Mouse (Mus musculus) heart, embryonic 12.5 days (tissue): ENCODE data around the gene Vmn1r80. TPM values are rescaled to one million over a fixed set of nuclear protein-coding genes. Genes with fewer than 3 reads are reported as not detected.
"Not testable (repeated sequence)": the region's sequence is repeated elsewhere in the genome, so short reads cannot be mapped to it uniquely, and the experiment has no call there.

ENCODE experiments used
- ATAC-seq: fragments of 200-750 bp; cut with Nextera tagmentation; 2 replicates; pipeline ENCODE4 v1.8.0; 2017; ENCODE audit warnings: moderate TSS enrichment, moderate library complexity; ENCODE audit not compliant: insufficient number of reproducible peaks, low FRiP score
- H3K27ac ChIP-seq: fragments of 300-500 bp; sonication (generic); 2 replicates; pipeline ENCODE4 v1.5.1; 2016; ENCODE audit warnings: mild to moderate bottlenecking, moderate library complexity; ENCODE audit not compliant: poor library complexity, severe bottlenecking
- H3K27me3 ChIP-seq: fragments of 300-500 bp; sonication (generic); replicated peaks from 2 replicates; pipeline ENCODE4 v1.6.1; 2016; ENCODE audit warnings: mild to moderate bottlenecking, moderate library complexity
- H3K36me3 ChIP-seq: fragments of 300-500 bp; sonication (generic); 2 replicates; pipeline ENCODE4 v1.6.1; 2016; ENCODE audit warnings: mild to moderate bottlenecking, moderate library complexity
- H3K4me1 ChIP-seq: fragments of 300-500 bp; sonication (generic); replicated peaks from 2 replicates; pipeline ENCODE4 v1.6.1; 2016; ENCODE audit warnings: mild to moderate bottlenecking
- H3K4me2 ChIP-seq: fragments of 300-500 bp; sonication (generic); 2 replicates; pipeline ENCODE4 v1.6.1; 2016; ENCODE audit warnings: mild to moderate bottlenecking, moderate library complexity
- H3K4me3 ChIP-seq: fragments of 300-500 bp; sonication (generic); 2 replicates; pipeline ENCODE4 v1.5.1; 2016; ENCODE audit warnings: mild to moderate bottlenecking
- H3K9ac ChIP-seq: fragments of 300-500 bp; sonication (generic); 2 replicates; pipeline ENCODE4 v1.6.1; 2016; ENCODE audit warnings: mild to moderate bottlenecking, moderate library complexity
- H3K9me3 ChIP-seq: fragments of 300-500 bp; sonication (generic); replicated peaks from 2 replicates; pipeline ENCODE4 v1.6.1; 2016; ENCODE audit warnings: mild to moderate bottlenecking, moderate library complexity
- WGBS: fragments of 180-500 bp; shearing (Covaris S2); methylation state at CpG from one replicate; pipeline ENCODE4 v1.1.7; 2016; 5-methylcytosine and 5-hydroxymethylcytosine counted together
- polyA plus RNA-seq: library from polyadenylated mRNA; unstranded; fragments of >200 nt; fragmentation: Nextera tagmentation; extraction: Ambion mirVana; gene quantifications from 2 replicates; pipeline ENCODE4 v1.2.1, GENCODE M21; 2016

Gene Vmn1r80
- polyA plus RNA-seq, result not detected in 2 replicates

GRCm38 (mm10) chr7:12188986-12189385 is at the start of gene Vmn1r80:
Gene Vmn1r80, plus strand, starts transcription at chr7:12189286.
- no peaks in the 10 kb centered on the region for H3K4me1 ChIP-seq
- no peak within 1 kb of the TSS for H3K4me2 ChIP-seq
- no peak for ATAC-seq
- H3K4me3 ChIP-seq, result no peak within 1 kb of the TSS
- no peak within 1 kb of the TSS for H3K9ac ChIP-seq
- WGBS, result 76% methylated on average over 1 of the region's 1 CpGs
- no peaks in the 10 kb centered on the region for H3K36me3 ChIP-seq
- no peak within 1 kb of the TSS for H3K27ac ChIP-seq
- 0 out of 2 replicates have a peak, but pooled peaks cover 5% of the 10 kb centered on the region for H3K9me3 ChIP-seq
- no peaks in the 10 kb centered on the region for H3K27me3 ChIP-seq

- 55% methylated on average over 2 of the region's 2 CpGs for WGBS
- Histone ChIP-seq H3K9me3 (no peaks in the 10 kb centered on the region; the same call in 1 of the 2 replicates), H3K9ac (no peak within 1 kb of the TSS), H3K4me2 (no peak within 1 kb of the TSS), H3K27ac (no peak within 1 kb of the TSS), H3K27me3 (no peaks in the 10 kb centered on the region), H3K4me1 (no peaks in the 10 kb centered on the region), H3K4me3 (no peak within 1 kb of the TSS), H3K36me3 (no peaks in the 10 kb centered on the region)
- no peak for ATAC-seq
These were observed 39.1 kb upstream of the Vmn1r80 start, which contains the start of gene Vmn1r78 for GRCm38 (mm10) chr7:12149957-12150356. Gene Vmn1r78, plus strand, starts transcription at chr7:12150257.

GRCm38 (mm10) chr7:12156463-12156862 is 32.6 kb upstream of the Vmn1r80 start:
- WGBS, result 39% methylated on average over 1 of the region's 1 CpGs
- H3K4me3 ChIP-seq, H3K4me1 ChIP-seq, H3K9ac ChIP-seq, H3K4me2 ChIP-seq, ATAC-seq, H3K9me3 ChIP-seq, H3K36me3 ChIP-seq, H3K27me3 ChIP-seq, H3K27ac ChIP-seq: not testable (repeated sequence)

- not testable (repeated sequence) for H3K9me3 ChIP-seq, H3K27me3 ChIP-seq, H3K27ac ChIP-seq, H3K9ac ChIP-seq, H3K4me2 ChIP-seq, H3K4me3 ChIP-seq, H3K36me3 ChIP-seq, H3K4me1 ChIP-seq, ATAC-seq
These were observed 18.1 kb upstream of the Vmn1r80 start, which contains the start of gene Vmn1r79 for GRCm38 (mm10) chr7:12170979-12171378. Gene Vmn1r79, plus strand, starts transcription at chr7:12171279.

GRCm38 (mm10) chr7:12172926-12173325 is 16.2 kb upstream of the Vmn1r80 start:
- H3K9ac ChIP-seq, H3K4me1 ChIP-seq, H3K4me3 ChIP-seq, ATAC-seq, H3K27ac ChIP-seq, H3K9me3 ChIP-seq, H3K36me3 ChIP-seq, H3K4me2 ChIP-seq, H3K27me3 ChIP-seq: not testable (repeated sequence)
- 54% methylated on average over 2 of the region's 2 CpGs for WGBS

GRCm38 (mm10) chr7:12204141-12204540 is 15.1 kb downstream of the Vmn1r80 start:
- Histone ChIP-seq H3K27me3 (no peaks in the 10 kb centered on the region), H3K27ac (no peak overlapping the region), H3K4me3 (no peak overlapping the region), H3K9ac (no peak overlapping the region), H3K4me2 (no peak overlapping the region), H3K9me3 (peaks cover 13% of the 10 kb centered on the region), H3K36me3 (no peaks in the 10 kb centered on the region), H3K4me1 (no peaks in the 10 kb centered on the region)
- 64% methylated on average over 2 of the region's 2 CpGs for WGBS
- no peak for ATAC-seq

Other genes starting within 250 kb of the Vmn1r80 start
- gene Vmn1r77, start 152.5 kb upstream of the Vmn1r80 start, polyA plus RNA-seq, result not detected in 2 replicates
- not detected in 2 replicates for gene Vmn1r78, start 39.0 kb upstream of the Vmn1r80 start, polyA plus RNA-seq
- gene Vmn1r79, start 18.0 kb upstream of the Vmn1r80 start, polyA plus RNA-seq, result not detected in 2 replicates
- not detected in 2 replicates for gene Vmn1r81, start 79.0 kb downstream of the Vmn1r80 start, polyA plus RNA-seq
- not detected in 2 replicates for gene Vmn1r82, start 111.1 kb downstream of the Vmn1r80 start, polyA plus RNA-seq
- not detected in 2 replicates for gene Vmn1r83, start 140.2 kb downstream of the Vmn1r80 start, polyA plus RNA-seq
- not detected in 2 replicates for gene Vmn1r84, start 180.0 kb downstream of the Vmn1r80 start, polyA plus RNA-seq
- 2.7 and 2.8 TPM in 2 replicates for gene Zfp551, start 233.5 kb downstream of the Vmn1r80 start, polyA plus RNA-seq